In the genomic region with DNA sequence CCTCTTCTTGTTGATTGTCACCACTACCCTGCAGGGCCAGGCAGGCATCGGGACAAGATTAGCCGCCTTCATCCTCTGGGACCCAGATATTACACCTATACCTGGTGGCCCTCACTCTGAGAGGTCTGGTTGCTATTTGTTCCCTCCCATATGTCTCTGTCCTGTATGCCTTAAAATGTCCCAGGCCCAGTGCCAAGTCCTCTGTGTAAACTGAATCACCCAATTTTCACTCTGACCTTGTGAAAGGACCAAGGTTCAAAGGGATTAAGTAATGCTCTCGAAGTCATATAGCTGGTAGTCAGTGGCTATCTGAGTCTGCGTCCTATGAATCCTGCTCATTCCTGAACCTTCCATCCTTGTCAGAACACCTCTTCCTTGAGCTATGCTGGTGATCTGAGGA, we compare ENCODE assay signal across 20 mouse cellular contexts. TPM values are rescaled to one million over a fixed set of nuclear protein-coding genes. Genes with fewer than 3 reads are reported as not detected.
A peak's percentile ranks its signal among the peaks of the same experiment; 100 is the strongest.
DNase-seq lines count a peak whose midpoint lies in the region; ATAC-seq lines count a peak whose summit lies in the region.
"Had no signal": no experiment of that assay in that cellular context is flagged by ENCODE, and none has a peak within 500 bp of the region (broad histone marks: within the 10 kb centered on the region; RNA-seq: fewer than 3 reads in every experiment).

No protein-coding gene starts in this region.

- no peaks in the 10 kb centered on the region for H3K36me3 ChIP-seq in liver, embryonic 13.5 days
- no peaks in the 10 kb centered on the region for H3K36me3 ChIP-seq in liver, embryonic 11.5 days (ENCODE audit: control insufficient read depth, insufficient read depth, low read length)
- H3K36me3 ChIP-seq: embryonic facial prominence, embryonic 12.5 days; forebrain, embryonic 15.5 days; heart, embryonic 13.5 days; hindbrain, embryonic 12.5 days had no signal

- H3K9ac ChIP-seq in liver, embryonic 13.5 days, result no peak overlapping the region
- H3K9ac ChIP-seq in liver, embryonic 11.5 days (ENCODE audit: low read depth, low read length), result no peak overlapping the region
- H3K9ac ChIP-seq: embryonic facial prominence, embryonic 12.5 days; forebrain, embryonic 15.5 days; heart, embryonic 13.5 days; hindbrain, embryonic 12.5 days had no signal

- peaks cover 7% of the 10 kb centered on the region for H3K4me1 ChIP-seq in liver, embryonic 13.5 days (replicated peaks)
- no peaks in the 10 kb centered on the region for H3K4me1 ChIP-seq in liver, embryonic 11.5 days (replicated peaks; ENCODE audit: control insufficient read depth, insufficient read depth, low read length)
- H3K4me1 ChIP-seq: embryonic facial prominence, embryonic 12.5 days; forebrain, embryonic 15.5 days; heart, embryonic 13.5 days; hindbrain, embryonic 12.5 days had no signal

- no peaks in the 10 kb centered on the region for H3K9me3 ChIP-seq in liver, embryonic 13.5 days (replicated peaks)
- no peaks in the 10 kb centered on the region for H3K9me3 ChIP-seq in liver, embryonic 11.5 days (ENCODE audit: control insufficient read depth, low read length)
- H3K9me3 ChIP-seq: embryonic facial prominence, embryonic 12.5 days; forebrain, embryonic 15.5 days; heart, embryonic 13.5 days; hindbrain, embryonic 12.5 days had no signal

- no peaks in the 10 kb centered on the region for H3K27me3 ChIP-seq in liver, embryonic 13.5 days
- no peaks in the 10 kb centered on the region for H3K27me3 ChIP-seq in liver, embryonic 11.5 days (replicated peaks; ENCODE audit: control insufficient read depth, insufficient read depth, low read length)
- H3K27me3 ChIP-seq: embryonic facial prominence, embryonic 12.5 days; forebrain, embryonic 15.5 days; heart, embryonic 13.5 days; hindbrain, embryonic 12.5 days had no signal

- H3K4me2 ChIP-seq in liver, embryonic 13.5 days, result no peak overlapping the region
- H3K4me2 ChIP-seq in liver, embryonic 11.5 days, result no peak overlapping the region
- H3K4me2 ChIP-seq: embryonic facial prominence, embryonic 12.5 days; forebrain, embryonic 15.5 days; heart, embryonic 13.5 days; hindbrain, embryonic 12.5 days had no signal

- H3K27ac ChIP-seq in liver, embryonic 13.5 days, result peak overlapping the region; percentile 32; the same call in 1 of the 2 replicates
- no peak overlapping the region for H3K27ac ChIP-seq in liver, embryonic 11.5 days (ENCODE audit: low read depth, low read length)
- H3K27ac ChIP-seq: embryonic facial prominence, embryonic 12.5 days; forebrain, embryonic 15.5 days; heart, embryonic 13.5 days; hindbrain, embryonic 12.5 days had no signal

- WGBS in liver, embryonic 13.5 days (ENCODE audit: insufficient replicate concordance), result 65% methylated on average over 4 of the region's 4 CpGs
- WGBS in liver, embryonic 11.5 days, result 85% methylated on average over 4 of the region's 4 CpGs

- DNase-seq in liver, embryonic 13.5 days, result no peak
- DNase-seq in liver, embryonic 11.5 days (ENCODE audit: low spot score), result no peak
- peak; percentile 33 for DNase-seq in adrenal gland, adult 8-10 months
- DNase-seq in adrenal gland, postnatal 36 days, result peak; percentile 48 to 65
- no peak for DNase-seq in embryo, embryonic 11 days
- no peak for DNase-seq in left cerebral cortex, adult 18-20 months (ENCODE audit: low spot score in 2 of 2)
- DNase-seq: cerebellum, adult 18-20 months; cerebellum, adult 9-11 months; gastrocnemius, postnatal 36 days; heart, adult 11 months; heart, postnatal 4 days had no signal

- H3K4me3 ChIP-seq in liver, embryonic 13.5 days (replicated peaks), result no peak overlapping the region
- H3K4me3 ChIP-seq in liver, embryonic 11.5 days (ENCODE audit: low read depth, low read length), result no peak overlapping the region
- H3K4me3 ChIP-seq: embryonic facial prominence, embryonic 12.5 days; forebrain, embryonic 15.5 days; heart, embryonic 13.5 days; hindbrain, embryonic 12.5 days had no signal

- ATAC-seq in liver, embryonic 13.5 days (ENCODE audit: low read depth), result peak; percentile 41; the same call in 1 of the 2 replicates
- no peak for ATAC-seq in liver, embryonic 11.5 days (replicated peaks; ENCODE audit: low FRiP score)
- ATAC-seq: forebrain, embryonic 15.5 days; hindbrain, embryonic 16.5 days; inflammation-experienced regulatory T-cells, adult 6 months had no signal

RNA-seq across cellular contexts. Expression of a gene that starts 6.8 kb away (rescaled TPM):
- 114 and 122 TPM in 2 replicates for polyA plus RNA-seq in liver, embryonic 13.5 days (2015; fragmentation: Nextera tagmentation; extraction: Ambion mirVana)
- polyA plus RNA-seq in liver, embryonic 11.5 days (2014; fragmentation: Nextera tagmentation; extraction: Ambion mirVana), result 57.8 and 64.8 TPM in 2 replicates
- 1 to 10 TPM in 1 of 4 experiments, under 1 TPM in 3; 0.38 to 1.0 (median 0.59) TPM for total RNA-seq in adrenal gland, adult 8-10 months (2022)
- 1 to 10 TPM in 1 of 2 experiments, under 1 TPM in 1; 0.16 to 2.0 TPM for total RNA-seq in adrenal gland, postnatal 36 days (2021)
- total RNA-seq in left cerebral cortex, adult 18-20 months (2021), result 10 to 100 TPM; 25.8 to 32.8 TPM
- total RNA-seq: CH12.LX had no signal
- polyA plus RNA-seq: inflammation-experienced regulatory T-cells, adult 6 months had no signal

RNA-seq across cellular contexts. Expression of a gene that starts 12.7 kb away (rescaled TPM):
- 22.4 and 27.1 TPM in 2 replicates for polyA plus RNA-seq in liver, embryonic 13.5 days (2015; fragmentation: Nextera tagmentation; extraction: Ambion mirVana)
- polyA plus RNA-seq in liver, embryonic 11.5 days (2014; fragmentation: Nextera tagmentation; extraction: Ambion mirVana), result 16.3 and 17.4 TPM in 2 replicates
- under 1 TPM in 3 of 4 experiments, not detected in 1; 0.09 to 0.51 (median 0.17) TPM for total RNA-seq in adrenal gland, adult 8-10 months (2022)
- total RNA-seq in adrenal gland, postnatal 36 days (2021), result under 1 TPM in 1 of 2 experiments, not detected in 1; 0.36 TPM
- not detected for total RNA-seq in left cerebral cortex, adult 18-20 months (2021)
- total RNA-seq: CH12.LX; heart, postnatal 4 days had no signal
- polyA plus RNA-seq: embryonic facial prominence, embryonic 12.5 days; forebrain, embryonic 11.5 days; forebrain, embryonic 15.5 days; heart, postnatal 0 days; hindbrain, embryonic 12.5 days; hindbrain, embryonic 16.5 days; inflammation-experienced regulatory T-cells, adult 6 months had no signal

RNA-seq across cellular contexts. Expression of a gene that starts 20.8 kb away (rescaled TPM):
- 5.6 and 6.7 TPM in 2 replicates for polyA plus RNA-seq in liver, embryonic 13.5 days (2015; fragmentation: Nextera tagmentation; extraction: Ambion mirVana)
- 13.2 and 14.3 TPM in 2 replicates for polyA plus RNA-seq in liver, embryonic 11.5 days (2014; fragmentation: Nextera tagmentation; extraction: Ambion mirVana)
- total RNA-seq in adrenal gland, adult 8-10 months (2022), result 10 to 100 TPM; 13.4 to 17.9 (median 13.8) TPM
- 10 to 100 TPM; 11.2 to 12.6 TPM for total RNA-seq in adrenal gland, postnatal 36 days (2021)
- 10 to 100 TPM; 17.0 to 21.2 TPM for total RNA-seq in left cerebral cortex, adult 18-20 months (2021)

RNA-seq across cellular contexts. Expression of a gene that starts 44.1 kb away (rescaled TPM):
- polyA plus RNA-seq in liver, embryonic 13.5 days (2015; fragmentation: Nextera tagmentation; extraction: Ambion mirVana), result 25.3 and 27.0 TPM in 2 replicates
- 3.4 and 4.4 TPM in 2 replicates for polyA plus RNA-seq in liver, embryonic 11.5 days (2014; fragmentation: Nextera tagmentation; extraction: Ambion mirVana)
- total RNA-seq in adrenal gland, adult 8-10 months (2022), result 1 to 10 TPM in 3 of 4 experiments, under 1 TPM in 1; 0.65 to 4.7 (median 2.9) TPM
- 1 to 10 TPM; 4.5 to 5.3 TPM for total RNA-seq in adrenal gland, postnatal 36 days (2021)
- total RNA-seq in left cerebral cortex, adult 18-20 months (2021), result under 1 TPM in 1 of 2 experiments, not detected in 1; 0.19 TPM
- total RNA-seq: CH12.LX had no signal
- polyA plus RNA-seq: embryonic facial prominence, embryonic 12.5 days; forebrain, embryonic 11.5 days; forebrain, embryonic 15.5 days; hindbrain, embryonic 16.5 days; inflammation-experienced regulatory T-cells, adult 6 months had no signal

RNA-seq across cellular contexts. Expression of a gene that starts 51.4 kb away (rescaled TPM):
- 0.56 and 0.60 TPM in 2 replicates for polyA plus RNA-seq in liver, embryonic 13.5 days (2015; fragmentation: Nextera tagmentation; extraction: Ambion mirVana)
- polyA plus RNA-seq in liver, embryonic 11.5 days (2014; fragmentation: Nextera tagmentation; extraction: Ambion mirVana), result 0.25 and 0.45 TPM in 2 replicates
- 1 to 10 TPM; 1.7 to 2.9 (median 2.7) TPM for total RNA-seq in adrenal gland, adult 8-10 months (2022)
- 1 to 10 TPM; 2.2 to 4.7 TPM for total RNA-seq in adrenal gland, postnatal 36 days (2021)
- total RNA-seq in left cerebral cortex, adult 18-20 months (2021), result 1 to 10 TPM; 2.5 to 3.5 TPM

Comparison
In these comparisons a context has a peak if more than half of its experiments do, and no peak if none do; other contexts are left out.
1. DNase-seq: peak in adrenal gland, adult 8-10 months (single experiment) and adrenal gland, postnatal 36 days (2 of 2); none in liver, embryonic 13.5 days (single experiment), liver, embryonic 11.5 days (single experiment), embryo, embryonic 11 days (single experiment) and left cerebral cortex, adult 18-20 months (0 of 2).
2. RNA of a gene that starts 6.8 kb away (total RNA-seq): 25.8 to 32.8 TPM in left cerebral cortex, adult 18-20 months; 0.16 to 2.0 TPM in adrenal gland, postnatal 36 days and 0.38 to 1.0 TPM in adrenal gland, adult 8-10 months; every median in the first group is over 4 times any median in the second.